ENCODE assay signal across 10 mouse cellular contexts in the genomic region with DNA sequence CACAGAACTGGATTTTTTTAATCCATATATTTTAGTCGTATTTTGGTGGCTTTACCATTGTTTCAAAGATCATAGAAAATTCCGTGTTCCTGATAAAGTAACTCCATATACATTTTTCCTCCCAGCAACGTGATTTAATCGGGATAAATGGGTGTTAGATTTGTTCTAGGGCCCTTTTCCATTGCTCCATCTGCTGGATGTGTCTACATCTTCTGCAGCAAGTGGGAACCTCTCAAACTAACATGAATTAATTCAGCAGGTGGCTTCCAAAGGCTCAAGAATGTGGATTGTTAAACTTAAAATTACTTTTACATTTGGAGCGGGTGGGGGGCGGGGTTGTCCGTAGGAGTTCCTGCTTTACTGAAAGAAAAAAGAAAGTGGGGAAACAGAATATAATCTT.
DNase-seq lines count a peak whose midpoint lies in the region; ATAC-seq and TF ChIP-seq lines count a peak whose summit lies in the region.
"Had no signal": no experiment of that assay in that cellular context is flagged by ENCODE, and none has a peak within 500 bp of the region (broad histone marks: within the 10 kb centered on the region; RNA-seq: fewer than 3 reads in every experiment).

No protein-coding gene starts in this region.

- H3K4me2 ChIP-seq in heart, embryonic 12.5 days, result peak overlapping the region; percentile 97
- H3K4me2 ChIP-seq in forebrain, postnatal 0 days (ENCODE audit: low read depth), result peak overlapping the region; percentile 98

- TF ChIP-seq CTCF in forebrain, postnatal 0 days (IDR thresholded peaks at IDR 0.05; ENCODE audit: low read depth), result peak; percentile 42; the same call in 1 of the 2 replicates

- no peaks in the 10 kb centered on the region for H3K9me3 ChIP-seq in heart, embryonic 12.5 days (replicated peaks)
- H3K9me3 ChIP-seq in forebrain, postnatal 0 days (ENCODE audit: low read length), result no peaks in the 10 kb centered on the region
- no peaks in the 10 kb centered on the region for H3K9me3 ChIP-seq in midbrain, embryonic 10.5 days (replicated peaks)

- H3K9ac ChIP-seq in heart, embryonic 12.5 days, result 0 out of 2 replicates have a peak overlapping the region, but pooled peaks have one; percentile 19
- H3K9ac ChIP-seq in forebrain, postnatal 0 days, result no peak overlapping the region

- peaks cover 18% of the 10 kb centered on the region for H3K27me3 ChIP-seq in heart, embryonic 12.5 days (replicated peaks)
- no peaks in the 10 kb centered on the region for H3K27me3 ChIP-seq in forebrain, postnatal 0 days (ENCODE audit: insufficient read depth, low read length)
- peaks cover 29% of the 10 kb centered on the region for H3K27me3 ChIP-seq in midbrain, embryonic 10.5 days (ENCODE audit: low read depth, poor library complexity, severe bottlenecking)

- ATAC-seq in heart, embryonic 12.5 days (ENCODE audit: insufficient number of reproducible peaks, low FRiP score), result no peak
- no peak for ATAC-seq in forebrain, postnatal 0 days

- H3K4me1 ChIP-seq in heart, embryonic 12.5 days (replicated peaks), result peaks cover 7% of the 10 kb centered on the region
- H3K4me1 ChIP-seq in forebrain, postnatal 0 days (ENCODE audit: insufficient read depth), result 0 out of 2 replicates have a peak, but pooled peaks cover 4% of the 10 kb centered on the region
- peaks cover 15% of the 10 kb centered on the region for H3K4me1 ChIP-seq in midbrain, embryonic 10.5 days

- WGBS in heart, embryonic 12.5 days, result 16% methylated on average over 7 of the region's 7 CpGs
- WGBS in forebrain, postnatal 0 days, result 9% methylated on average over 7 of the region's 7 CpGs
- WGBS in midbrain, embryonic 10.5 days, result 17% methylated on average over 7 of the region's 7 CpGs

- intact Hi-C loops in heart, postnatal 10 days (cut with DNase I), result no loop called here

- no peak for DNase-seq in heart, postnatal 10 days
- DNase-seq in MN1 (ENCODE audit: low spot score), result peak; percentile 23
- peak; percentile 26 for DNase-seq in forebrain, postnatal 0 days
- DNase-seq in midbrain, embryonic 10.5 days (ENCODE audit: low spot score), result no peak
- DNase-seq in urinary bladder, postnatal 4 days (ENCODE audit: low spot score in 2 of 2), result no peak
- DNase-seq in left cerebral cortex, adult 8-10 months (ENCODE audit: low spot score in 2 of 2), result no peak
- DNase-seq in B cell, adult 2 months, result no peak
- DNase-seq: cerebellum, adult 8-10 months; lung, postnatal 10 days had no signal

- peak overlapping the region; percentile 57 for H3K4me3 ChIP-seq in heart, embryonic 12.5 days
- H3K4me3 ChIP-seq in forebrain, postnatal 0 days (ENCODE audit: low read depth, low read length), result peak overlapping the region; percentile 75
- peak overlapping the region; percentile 83 for H3K4me3 ChIP-seq in midbrain, embryonic 10.5 days

- no peaks in the 10 kb centered on the region for H3K36me3 ChIP-seq in heart, embryonic 12.5 days
- no peaks in the 10 kb centered on the region for H3K36me3 ChIP-seq in forebrain, postnatal 0 days (ENCODE audit: insufficient read depth)
- H3K36me3 ChIP-seq in midbrain, embryonic 10.5 days, result no peaks in the 10 kb centered on the region

- H3K27ac ChIP-seq in heart, embryonic 12.5 days (ENCODE audit: poor library complexity, severe bottlenecking), result no peak overlapping the region
- no peak overlapping the region for H3K27ac ChIP-seq in forebrain, postnatal 0 days (ENCODE audit: low read depth, low read length)
- H3K27ac ChIP-seq in midbrain, embryonic 10.5 days (replicated peaks), result no peak overlapping the region

Comparison
In these comparisons a context has a peak if more than half of its experiments do, and no peak if none do; other contexts are left out.
1. DNase-seq: peak in MN1 (single experiment) and forebrain, postnatal 0 days (single experiment); none in heart, postnatal 10 days (0 of 2), midbrain, embryonic 10.5 days (single experiment), urinary bladder, postnatal 4 days (0 of 2), left cerebral cortex, adult 8-10 months (0 of 2) and B cell, adult 2 months (0 of 2).
2. Peak in every context shown above with its lines, with median percentiles within 50 percentile points of each other: H3K4me3 ChIP-seq.